Comparison of ENCODE assay signal across 7 mouse cellular contexts in genomic region chr2:120403986-120404822, GRCm38 (mm10). TPM values are rescaled to one million over a fixed set of nuclear protein-coding genes. Genes with fewer than 3 reads are reported as not detected.
DNase-seq lines count a peak whose midpoint lies in the region; ATAC-seq lines count a peak whose summit lies in the region.

TSS of gene Tmem87a (minus strand) at chr2:120404113.

- intact Hi-C loops in left cerebral cortex, postnatal 36 days (cut with DNase I): loop anchor here (10.0 kb wide), 1 partner anchor 1621 kb away; the partner anchor contains the start of gene Eif3j1

- H3K27ac ChIP-seq in intestine, embryonic 16.5 days (ENCODE audit: low read length): peak within 1 kb of the TSS; percentile 99
- H3K27ac ChIP-seq in midbrain, embryonic 11.5 days (ENCODE audit: low read depth, low read length): peak within 1 kb of the TSS; percentile 76

- no peaks in the 10 kb centered on the region for H3K27me3 ChIP-seq in intestine, embryonic 16.5 days (replicated peaks; ENCODE audit: control insufficient read depth, insufficient read depth, low read length)
- no peaks in the 10 kb centered on the region for H3K27me3 ChIP-seq in midbrain, embryonic 11.5 days (ENCODE audit: control insufficient read depth, insufficient read depth, low read length)

- peak within 1 kb of the TSS; percentile 95 for H3K4me3 ChIP-seq in intestine, embryonic 16.5 days (ENCODE audit: low read length)
- H3K4me3 ChIP-seq in midbrain, embryonic 11.5 days (ENCODE audit: low read depth, low read length): peak within 1 kb of the TSS; percentile 82

- H3K9ac ChIP-seq in intestine, embryonic 16.5 days (ENCODE audit: low read depth, low read length): peak within 1 kb of the TSS; percentile 85
- peak within 1 kb of the TSS; percentile 84 for H3K9ac ChIP-seq in midbrain, embryonic 11.5 days (ENCODE audit: low read length)

- H3K4me2 ChIP-seq in intestine, embryonic 16.5 days (ENCODE audit: low read depth, low read length): peak within 1 kb of the TSS; percentile 83
- H3K4me2 ChIP-seq in midbrain, embryonic 11.5 days: peak within 1 kb of the TSS; percentile 66

- WGBS in intestine, embryonic 16.5 days: under 1% methylated on average over 34 of the region's 34 CpGs
- WGBS in midbrain, embryonic 11.5 days: 2% methylated on average over 34 of the region's 34 CpGs

- peaks cover 10% of the 10 kb centered on the region for H3K4me1 ChIP-seq in intestine, embryonic 16.5 days (ENCODE audit: control insufficient read depth, insufficient read depth, low read length)
- peaks cover 12% of the 10 kb centered on the region for H3K4me1 ChIP-seq in midbrain, embryonic 11.5 days (ENCODE audit: control insufficient read depth, insufficient read depth, low read length)

- DNase-seq in adrenal gland, adult 8-10 months: peak; percentile 95
- DNase-seq in embryo, embryonic 9.5 days (ENCODE audit: extremely low spot score): peak; percentile 95
- DNase-seq in gastrocnemius, postnatal 4 days (ENCODE audit: low spot score in 2 of 2): peak; percentile 82 to 93
- peak; percentile 97 to 98 for DNase-seq in left cerebral cortex, postnatal 36 days (ENCODE audit: low spot score in 2 of 2)
- peak; percentile 99 for DNase-seq in midbrain, embryonic 11.5 days (ENCODE audit: low spot score, missing footprints)
- DNase-seq in skeletal muscle tissue, adult 2 months (ENCODE audit: low read depth, low spot score): peak; percentile 93

- H3K36me3 ChIP-seq in intestine, embryonic 16.5 days (ENCODE audit: control insufficient read depth, insufficient read depth, low read length): no peaks in the 10 kb centered on the region
- H3K36me3 ChIP-seq in midbrain, embryonic 11.5 days (ENCODE audit: control insufficient read depth, insufficient read depth, low read length): no peaks in the 10 kb centered on the region

- peak; percentile 98 for ATAC-seq in intestine, embryonic 16.5 days
- peak; percentile 99 for ATAC-seq in midbrain, embryonic 11.5 days (ENCODE audit: low FRiP score)

- H3K9me3 ChIP-seq in intestine, embryonic 16.5 days (ENCODE audit: control insufficient read depth, low read length): no peaks in the 10 kb centered on the region
- H3K9me3 ChIP-seq in midbrain, embryonic 11.5 days (ENCODE audit: control insufficient read depth, low read length): no peaks in the 10 kb centered on the region

RNA-seq across cellular contexts. Expression of gene Tmem87a, which starts in this region (rescaled TPM):
- total RNA-seq in adrenal gland, adult 8-10 months (2022): 10 to 100 TPM; 48.4 to 61.4 (median 53.4) TPM
- 10 to 100 TPM; 31.8 to 38.7 TPM for total RNA-seq in gastrocnemius, postnatal 4 days (2021)
- polyA plus RNA-seq in intestine, embryonic 16.5 days (2015; fragmentation: Nextera tagmentation; extraction: Ambion mirVana): 7.3 and 8.6 TPM in 2 replicates
- 10 to 100 TPM; 35.1 to 40.0 TPM for total RNA-seq in left cerebral cortex, postnatal 36 days (2021)
- 8.3 and 8.6 TPM in 2 replicates for polyA plus RNA-seq in midbrain, embryonic 11.5 days (2014; fragmentation: Nextera tagmentation; extraction: Ambion mirVana)

Comparison
In these comparisons a context has a peak if more than half of its experiments do, and no peak if none do; other contexts are left out.
1. Peak in every context shown above with its lines: DNase-seq, ATAC-seq, H3K4me3 ChIP-seq and H3K27ac ChIP-seq.